Mouse (Mus musculus) liver, embryonic 14.5 days (tissue): ENCODE results near the gene Rapgef1.

Source experiments
- CTCF ChIP-seq: IDR thresholded peaks from 2 replicates; pipeline ENCODE4 v1.5.1; 2016; ENCODE audit warnings: antibody characterized with exemption, low read depth, control low read depth
- EP300 ChIP-seq: IDR thresholded peaks from 2 replicates; pipeline ENCODE4 v1.6.1; 2016; ENCODE audit warnings: antibody characterized with exemption, low read depth

GRCm38 (mm10) chr2:29674545-29674944, 55.0 kb downstream of the Rapgef1 start:
- TF ChIP-seq CTCF, result no peak
- TF ChIP-seq EP300, result no peak
